Mouse (Mus musculus): ENCODE measurements at regions not wholly inside any gene's neighbourhood (a gene's known extent, or its start where the extent isn't known, plus 50 kb on each side); places are given as distances from the start of the nearest gene placed in this dataset.

- TF ChIP-seq POLR2A (IDR thresholded peaks at IDR 0.05; ENCODE audit: low read depth, low read length) (no peak), CTCF (IDR thresholded peaks at IDR 0.05; ENCODE audit: extremely low read depth, insufficient read length, insufficient replicate concordance, low read depth, low read length) (no peak)
These were observed 92.9 kb upstream of the Man1a start for GRCm38 (mm10) chr10:54169320-54169719.

Data from small intestine, adult 2 months (tissue).